Mouse (Mus musculus): ENCODE measurements at regions not wholly inside any gene's neighbourhood (a gene's known extent, or its start where the extent isn't known, plus 50 kb on each side); places are given as distances from the start of the nearest gene placed in this dataset.

DNA sequence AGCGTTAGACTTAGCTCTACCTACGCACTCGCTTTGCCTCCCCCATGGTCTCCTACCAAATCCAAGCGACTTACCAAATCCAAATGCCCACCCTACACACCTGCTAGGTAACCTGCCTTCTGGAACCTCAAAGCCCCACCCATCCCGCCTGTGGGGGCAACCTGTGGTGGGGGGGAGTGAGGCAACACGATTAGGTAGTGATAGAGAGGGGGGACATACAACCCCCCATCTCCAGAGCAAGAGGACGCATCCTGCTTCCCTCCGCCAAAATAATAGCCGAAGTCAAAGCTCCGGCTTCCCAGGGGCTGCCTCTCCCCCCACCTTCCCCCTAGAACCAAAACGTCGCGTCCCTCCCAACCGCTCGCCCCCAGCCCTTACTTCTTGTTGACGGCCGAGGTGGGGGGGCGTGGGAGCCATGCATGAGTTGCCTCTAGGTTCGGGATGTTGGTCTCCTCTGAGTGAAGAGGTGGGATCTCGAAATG is 181.4 kb upstream of the Mkln1 start:
- DNase-seq (ENCODE audit: low read depth): no peak

DNA sequence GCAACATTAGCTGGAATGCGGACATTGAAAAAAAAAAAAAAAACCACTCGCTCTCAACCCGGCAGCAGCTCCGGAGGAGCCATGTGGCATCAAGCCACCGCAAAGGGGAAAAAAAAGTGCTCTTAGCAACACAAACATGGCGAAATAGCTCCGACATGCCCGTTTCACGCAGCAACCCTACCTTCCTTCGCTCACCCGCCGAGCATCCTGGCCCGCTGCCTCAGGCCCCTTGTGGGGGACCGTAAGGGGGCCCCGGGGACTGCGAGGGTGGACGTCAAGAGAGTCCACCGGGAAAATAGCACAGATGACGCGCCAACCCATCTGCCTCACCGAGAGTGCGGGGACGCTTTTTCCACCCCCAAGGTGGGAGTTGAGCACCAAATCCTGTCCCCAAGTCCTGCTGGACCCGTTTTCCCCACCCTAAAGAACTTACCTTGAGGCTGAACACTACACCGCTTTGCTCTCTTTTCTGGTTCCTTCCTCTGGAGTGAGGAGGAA is 180.8 kb upstream of the Mkln1 start:
- DNase-seq (ENCODE audit: low read depth): peak; percentile 73

DNA sequence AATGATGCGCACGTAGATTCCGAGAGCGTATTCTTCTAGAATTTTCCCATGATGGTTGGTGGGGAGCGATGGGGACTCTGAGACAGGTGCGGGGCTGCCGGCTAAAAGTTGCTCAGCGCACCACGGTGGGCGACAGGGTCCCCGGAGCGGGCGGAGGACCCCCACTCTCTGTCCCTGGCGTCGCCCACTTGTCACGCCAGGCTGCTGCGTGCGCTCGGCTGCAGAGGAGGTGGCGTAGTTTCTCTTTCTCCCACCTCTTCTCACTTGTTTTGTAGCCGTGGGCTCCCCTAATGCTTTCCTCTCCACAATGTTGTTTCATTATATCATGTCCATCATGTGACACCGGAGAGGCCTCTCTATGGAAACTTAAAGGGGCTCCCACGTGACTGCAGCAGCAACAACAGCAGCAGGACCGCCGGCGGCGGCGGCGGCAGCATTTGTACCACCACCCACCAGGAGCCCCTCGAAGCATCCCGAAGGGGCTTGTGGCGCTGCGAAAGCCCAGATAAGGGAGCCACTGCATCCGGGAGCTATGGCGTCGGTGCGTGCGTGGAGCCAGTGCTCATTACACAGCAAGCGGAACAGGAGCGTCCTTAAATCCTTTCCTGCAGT is 180.3 kb upstream of the Mkln1 start:
- DNase-seq (ENCODE audit: low read depth): peak; percentile 90

DNA sequence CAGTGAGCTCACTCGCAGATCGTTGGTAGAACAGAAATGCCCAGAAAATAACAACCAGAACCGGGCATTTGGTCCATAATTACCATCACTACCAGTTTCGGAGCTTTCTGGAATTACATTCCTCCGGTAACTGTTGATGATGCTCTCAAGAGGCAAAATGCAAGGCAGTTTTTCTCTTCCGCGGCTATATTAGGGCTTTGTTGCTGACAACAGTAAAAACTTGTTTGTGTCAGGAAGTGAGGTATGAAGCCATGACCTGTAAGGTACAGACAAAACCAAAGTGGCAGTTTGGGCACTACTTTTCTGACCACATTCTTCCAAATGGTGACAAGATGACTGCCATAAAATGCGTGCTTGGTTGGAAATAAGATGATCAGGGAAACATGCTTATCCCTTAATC is 179.7 kb upstream of the Mkln1 start:
- DNase-seq (ENCODE audit: low read depth): peak; percentile 74

DNA sequence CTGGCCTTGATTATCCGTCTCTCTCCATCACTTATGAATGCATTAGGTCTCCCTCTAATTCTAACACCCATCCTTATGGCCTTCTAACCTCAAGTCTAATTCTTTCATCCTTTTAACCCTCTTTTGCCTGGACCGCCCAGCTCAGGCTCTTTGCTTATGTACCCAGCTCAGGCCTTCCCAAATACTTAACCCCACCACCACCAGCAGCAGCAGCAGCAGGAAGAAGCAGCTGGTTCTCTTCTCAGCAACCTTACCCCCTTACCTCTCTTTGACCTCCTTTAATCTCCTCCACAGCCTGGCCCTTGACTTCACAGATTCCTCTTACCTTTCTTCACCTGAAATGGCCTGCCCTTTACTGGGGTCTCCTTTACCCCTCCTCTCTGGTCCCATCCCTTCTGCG is 178.8 kb upstream of the Mkln1 start:
- DNase-seq (ENCODE audit: low read depth): peak; percentile 74

DNA sequence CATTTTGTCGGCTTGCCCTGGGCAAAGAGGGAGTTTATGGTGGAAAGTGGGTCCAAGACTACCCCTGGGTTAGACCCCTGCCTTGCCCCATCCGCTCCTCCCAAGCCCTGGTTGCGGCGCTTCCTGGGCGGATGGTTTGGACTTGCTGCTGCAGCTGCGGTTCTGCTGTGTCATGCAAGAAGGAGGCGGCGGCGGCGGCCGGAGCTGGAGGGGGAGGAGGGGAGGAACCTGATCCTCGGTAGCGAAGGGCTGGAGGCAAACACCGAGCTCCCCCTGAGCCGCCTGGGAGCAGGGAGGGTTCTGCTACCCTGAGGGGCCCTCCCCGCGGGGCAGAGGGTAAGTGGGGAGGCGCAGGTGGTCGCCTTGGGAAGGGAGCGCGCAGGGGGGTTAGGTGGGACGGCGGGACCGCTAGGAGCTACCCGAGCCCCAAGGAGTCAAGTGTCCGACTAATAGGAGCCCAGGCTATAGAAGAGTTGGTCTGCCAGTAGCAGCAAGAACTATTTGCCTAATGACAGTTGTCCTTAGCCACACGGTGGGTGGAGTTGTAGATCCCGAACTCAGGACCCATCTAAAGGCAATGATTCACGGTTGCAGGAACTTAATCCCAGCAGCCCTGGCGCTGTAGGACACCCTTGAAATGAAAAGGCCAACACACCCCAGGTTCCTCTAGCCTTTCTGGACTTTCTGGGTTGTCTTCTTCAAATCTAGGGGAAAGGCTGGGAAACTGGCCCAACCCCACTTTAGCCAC is 178.2 kb upstream of the Mkln1 start:
- peak; percentile 95 for DNase-seq (ENCODE audit: low read depth)

DNA sequence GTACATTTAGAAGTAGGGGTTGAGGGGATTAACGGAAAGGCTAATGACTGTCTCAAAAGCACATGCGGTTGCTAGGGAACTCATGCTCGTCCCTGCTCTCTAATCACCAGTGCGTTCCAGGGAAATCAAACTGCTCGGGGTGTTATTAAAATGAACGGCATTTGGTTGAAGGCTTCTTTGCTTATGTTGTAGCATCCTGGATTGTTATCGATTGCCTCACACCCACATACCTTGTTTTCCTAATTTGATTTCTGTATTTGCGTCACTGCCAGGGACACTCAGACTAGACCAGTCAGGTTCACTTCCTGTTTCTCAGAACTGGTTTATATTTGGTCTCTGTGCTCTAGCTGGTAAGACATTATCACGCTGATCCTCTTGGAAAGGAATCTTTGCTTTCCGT is 177.0 kb upstream of the Mkln1 start:
- peak; percentile 91 for DNase-seq (ENCODE audit: low read depth)

DNA sequence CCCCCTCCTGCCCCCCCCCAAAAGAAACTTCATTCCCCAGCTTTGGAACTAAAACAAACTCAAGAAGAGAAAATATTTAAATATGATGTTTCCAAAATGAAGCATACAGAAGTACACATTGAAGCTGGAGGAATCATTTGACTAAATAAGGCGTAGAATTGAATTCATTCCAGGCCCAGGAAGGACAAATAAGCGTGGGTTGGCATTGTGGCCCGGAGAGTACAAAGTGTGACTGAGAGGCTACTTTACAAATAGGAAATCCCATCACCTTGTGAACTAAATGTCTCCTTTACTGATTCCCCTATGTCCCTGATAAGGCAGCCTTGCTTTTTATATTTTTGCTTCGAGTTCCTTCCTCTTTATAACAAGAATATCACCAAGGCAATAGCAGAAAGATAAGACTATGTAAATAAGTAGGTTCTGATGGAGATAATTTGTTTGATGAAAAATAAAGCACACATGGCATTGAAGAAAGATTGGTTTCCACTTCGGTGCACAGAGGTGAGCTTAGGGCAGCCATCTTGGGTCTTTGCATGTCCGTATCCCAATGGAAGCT is 176.4 kb upstream of the Mkln1 start:
- DNase-seq (ENCODE audit: low read depth): peak; percentile 86

DNA sequence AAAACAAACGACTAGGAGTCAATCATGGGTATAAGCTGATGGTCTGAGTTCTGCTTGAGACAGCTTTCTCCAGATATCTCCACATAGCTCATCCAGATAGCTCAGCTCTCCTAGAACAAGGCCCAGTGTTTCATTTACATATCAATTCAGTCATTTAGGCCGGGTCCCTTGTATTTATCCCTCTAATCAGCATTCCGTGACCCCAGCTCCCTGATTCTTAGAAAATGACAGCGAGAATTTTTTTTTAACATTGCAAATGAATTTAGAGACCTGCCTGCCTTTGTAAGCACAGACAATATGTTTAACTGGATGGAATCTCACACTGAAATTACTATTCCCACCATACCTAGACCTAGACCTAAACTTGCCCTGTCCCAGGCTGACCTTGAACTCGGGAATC is 171.1 kb upstream of the Mkln1 start:
- DNase-seq (ENCODE audit: low read depth): no peak

DNA sequence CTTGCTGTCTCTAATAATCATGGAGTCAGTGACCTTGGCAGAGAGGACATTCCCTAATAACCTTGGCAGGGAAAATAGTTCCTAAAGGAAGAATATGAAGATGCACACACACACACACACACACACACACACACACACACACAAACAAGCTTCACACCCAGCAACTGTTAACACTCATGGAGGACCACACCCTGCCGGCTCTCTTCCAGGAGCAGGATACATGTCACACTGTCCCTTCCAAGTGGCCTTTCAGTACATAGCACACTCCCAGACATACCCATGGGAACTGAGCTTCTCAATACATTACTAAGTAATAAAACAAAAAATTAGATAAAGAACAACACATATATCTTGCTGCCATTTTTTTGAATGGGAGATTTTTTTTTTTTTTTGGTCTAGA is 170.5 kb upstream of the Mkln1 start:
- DNase-seq (ENCODE audit: low read depth): no peak

DNA sequence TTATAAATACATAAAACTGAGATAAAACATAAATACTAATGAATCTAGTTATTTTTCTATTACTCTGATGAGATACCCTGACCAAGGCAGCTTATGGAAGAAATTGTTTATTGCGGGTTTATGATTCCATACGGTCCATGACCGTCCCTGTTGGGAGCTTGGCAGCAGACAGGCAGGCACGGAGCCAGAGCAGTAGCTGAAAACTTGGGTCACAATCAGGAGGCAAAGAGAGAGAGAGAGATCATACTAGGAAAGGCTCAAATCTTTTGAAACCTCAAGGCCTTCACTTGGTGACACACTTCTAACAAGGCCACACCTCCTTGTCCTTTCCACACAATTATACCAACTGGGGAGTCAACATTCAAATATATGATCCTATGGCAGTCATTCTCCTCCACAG is 166.7 kb upstream of the Mkln1 start:
- DNase-seq (ENCODE audit: low read depth): no peak

DNA sequence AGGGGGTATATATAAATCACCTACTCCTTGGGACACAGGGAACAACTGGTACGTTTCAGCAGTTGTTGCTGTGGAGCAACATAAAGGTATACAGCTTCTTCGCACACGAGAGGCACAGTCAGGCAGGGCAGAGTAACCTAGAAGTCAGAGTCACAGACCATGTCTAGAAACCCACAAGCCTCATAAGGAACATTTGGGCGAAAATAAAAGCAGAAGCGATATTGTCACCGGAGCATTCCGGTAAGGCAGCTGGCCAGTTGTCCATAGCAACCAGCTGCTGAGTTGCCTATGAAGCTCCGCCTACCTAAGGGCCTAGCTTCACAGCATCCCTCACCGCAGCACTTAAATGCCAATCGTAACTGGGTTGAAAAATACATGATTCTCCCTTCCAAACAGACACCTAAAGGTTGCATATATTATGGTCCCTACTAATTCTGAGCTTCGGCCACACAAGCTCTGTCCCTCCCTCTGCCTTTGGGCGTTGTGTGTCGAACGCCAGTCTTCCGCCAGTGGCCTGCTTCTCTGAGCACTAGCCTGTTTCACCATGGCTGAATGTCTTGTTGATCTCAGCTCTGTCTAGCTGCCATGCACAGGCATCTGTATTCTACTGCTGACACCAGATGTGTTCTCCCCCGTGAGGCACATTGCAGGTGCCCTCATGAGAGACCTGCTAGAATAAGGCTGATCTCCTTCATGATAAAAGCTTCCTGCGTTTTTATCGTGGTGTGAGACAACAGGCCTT is 165.1 kb upstream of the Mkln1 start:
- no peak for DNase-seq (ENCODE audit: low read depth)

DNA sequence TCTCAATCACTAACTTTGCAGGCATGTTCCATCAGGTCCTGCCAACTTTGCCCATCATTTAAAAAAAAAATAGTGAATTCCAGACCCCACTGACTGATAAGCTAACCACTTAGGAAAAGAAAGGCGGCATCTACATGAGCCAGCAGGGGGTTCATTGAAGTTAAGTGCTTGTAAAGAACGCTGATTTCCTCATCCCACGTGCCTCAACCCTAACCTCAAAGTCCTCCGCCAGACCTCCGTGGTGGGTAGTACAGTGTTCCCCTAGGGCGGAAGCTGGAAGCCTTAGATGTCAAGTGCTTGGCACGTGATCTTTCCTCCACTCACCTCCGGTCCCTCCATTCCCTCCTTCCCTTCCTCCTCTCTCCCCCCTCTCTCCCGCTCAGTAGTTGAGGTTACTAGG is 158.5 kb upstream of the Mkln1 start:
- DNase-seq (ENCODE audit: low read depth): peak; percentile 10

DNA sequence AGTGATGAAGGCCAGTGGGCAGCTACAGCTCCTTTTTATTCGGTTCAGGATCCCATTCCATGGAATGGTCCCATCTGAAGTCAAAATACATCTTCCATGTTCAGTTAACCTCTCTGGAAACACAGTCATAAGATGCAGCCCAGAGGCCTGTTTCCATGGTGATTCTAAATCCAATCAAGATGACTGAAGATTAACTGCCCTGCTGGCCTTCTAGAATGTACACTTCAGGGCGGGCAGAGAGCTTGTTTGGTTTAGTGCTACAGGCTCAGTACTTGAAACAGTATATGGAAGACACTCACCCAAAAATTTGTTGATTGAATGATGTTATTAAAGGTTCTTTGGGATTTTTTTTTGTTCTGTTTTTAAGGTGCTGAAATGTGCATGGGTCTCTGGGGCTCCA is 148.0 kb upstream of the Mkln1 start:
- no peak for DNase-seq (ENCODE audit: low read depth)

DNA sequence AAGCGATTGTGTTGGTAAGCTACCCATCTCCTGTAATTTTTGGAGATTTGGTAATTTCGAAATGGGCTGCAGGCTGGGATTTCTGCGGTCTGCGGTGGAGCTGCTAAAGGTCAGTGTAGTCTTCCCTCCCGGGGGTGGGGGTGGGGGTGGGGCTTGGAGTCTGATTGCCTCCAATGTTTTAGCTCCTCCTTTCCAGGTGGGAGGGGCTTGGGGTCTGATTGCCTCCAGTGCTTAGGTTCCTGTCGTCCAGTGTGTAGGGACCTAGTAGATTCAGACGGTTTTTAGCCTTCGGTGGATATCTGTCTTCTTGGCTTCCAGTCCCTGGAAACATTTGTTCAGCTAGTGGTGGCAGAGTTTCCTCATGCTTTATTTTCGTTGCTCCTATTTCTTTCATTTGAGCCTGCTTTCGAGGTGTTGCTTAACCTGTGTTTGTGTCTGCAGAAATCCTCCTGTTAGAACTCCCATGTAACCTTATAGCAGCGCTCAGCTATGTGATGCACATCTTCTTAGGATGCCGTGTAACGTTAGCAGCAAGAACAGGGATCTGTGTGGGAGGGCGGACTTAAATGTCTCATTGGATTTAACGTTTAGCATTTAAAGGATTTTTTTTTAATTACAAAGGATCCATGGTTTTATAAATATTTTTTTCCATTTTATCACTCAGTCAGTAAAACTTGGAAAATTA is 145.1 kb upstream of the Mkln1 start:
- no peak for DNase-seq (ENCODE audit: low read depth)

DNA sequence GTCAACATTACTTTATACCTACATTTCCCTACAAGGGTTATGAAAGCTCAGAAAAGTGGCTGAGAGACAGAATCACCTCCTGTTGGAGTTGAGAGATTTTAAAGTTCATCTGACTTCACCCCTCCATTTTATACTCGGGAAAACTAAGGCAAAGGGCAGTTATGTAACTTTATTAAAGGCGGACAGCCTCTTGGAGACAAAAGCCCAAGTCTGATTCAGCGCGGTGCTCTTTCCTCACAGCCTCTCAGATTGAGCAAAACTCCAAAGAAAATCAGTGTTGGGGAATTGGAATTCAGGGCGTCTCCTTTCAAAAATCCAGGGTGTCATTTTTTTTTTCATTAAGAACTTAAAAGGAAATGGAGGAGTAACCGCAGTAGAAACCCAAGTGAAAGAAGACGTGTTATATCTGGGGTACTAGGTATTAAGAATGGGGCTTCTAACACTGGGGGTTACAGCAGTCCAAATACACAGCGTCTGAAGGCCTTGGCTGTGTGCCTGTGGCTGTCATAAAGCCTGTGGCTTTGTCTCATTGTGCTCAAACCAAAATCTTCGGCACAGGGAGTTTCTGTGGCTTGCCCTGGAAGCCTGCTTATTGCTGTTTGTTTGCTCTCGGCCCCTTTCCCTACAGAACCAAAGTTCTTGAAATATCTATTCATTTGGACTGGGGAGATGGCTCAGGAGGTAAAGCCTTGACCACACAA is 137.7 kb upstream of the Mkln1 start:
- no peak for DNase-seq (ENCODE audit: low read depth)

DNA sequence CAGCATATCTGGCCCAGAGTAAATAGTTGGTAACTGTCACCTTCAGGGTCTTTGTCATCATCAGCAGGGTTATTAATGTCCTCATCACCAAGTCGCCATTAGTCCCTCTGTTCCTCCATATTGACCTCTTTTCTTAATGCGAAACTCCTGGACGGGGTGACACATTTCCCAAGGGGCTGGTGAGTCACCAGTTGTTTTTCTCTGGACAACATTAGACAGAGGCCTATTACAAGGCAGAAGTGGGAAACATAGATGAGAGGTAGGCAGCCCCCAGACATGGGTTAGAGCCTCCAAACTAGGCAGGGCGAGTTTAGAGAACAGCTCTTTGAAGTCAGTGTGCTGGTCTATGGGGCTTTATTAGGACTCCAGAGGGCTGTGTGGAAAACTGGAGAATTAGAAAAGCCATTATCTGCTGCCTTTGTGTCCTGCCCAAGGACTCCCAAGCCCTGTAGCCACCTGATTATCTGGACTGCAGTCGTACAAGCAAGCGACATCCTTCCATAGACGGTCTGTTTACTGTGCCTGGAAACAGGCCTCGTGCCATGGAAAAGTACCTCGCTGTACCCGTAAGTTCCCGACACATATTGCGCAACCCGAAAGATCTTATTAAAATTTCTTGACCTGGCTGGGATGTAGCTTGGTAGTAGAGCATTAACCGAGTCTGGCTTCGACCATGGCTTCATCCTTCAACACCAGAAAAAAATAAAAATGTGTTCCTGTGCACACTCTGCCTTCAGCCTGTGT is 136.6 kb upstream of the Mkln1 start:
- no peak for DNase-seq (ENCODE audit: low read depth)

DNA sequence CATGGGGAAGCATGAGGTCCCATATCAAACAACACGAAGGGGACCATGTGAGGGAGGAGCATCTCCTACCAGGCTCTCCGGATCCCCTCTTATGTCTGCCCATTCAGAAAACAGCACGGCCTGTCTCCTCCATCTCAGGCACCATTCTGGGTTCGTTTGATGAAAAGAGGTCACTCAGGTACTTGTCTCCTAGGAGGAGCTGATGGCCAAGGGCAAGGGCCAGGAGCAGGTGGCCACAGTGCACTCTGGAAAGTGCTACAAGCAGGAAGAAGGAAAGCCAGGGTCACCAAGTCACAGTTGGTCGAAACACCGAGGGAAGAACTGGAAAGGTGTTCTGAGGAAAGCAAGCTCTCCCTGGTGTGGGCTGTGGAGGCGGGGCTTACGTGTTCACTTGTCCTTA is 135.9 kb upstream of the Mkln1 start:
- no peak for DNase-seq (ENCODE audit: low read depth)

DNA sequence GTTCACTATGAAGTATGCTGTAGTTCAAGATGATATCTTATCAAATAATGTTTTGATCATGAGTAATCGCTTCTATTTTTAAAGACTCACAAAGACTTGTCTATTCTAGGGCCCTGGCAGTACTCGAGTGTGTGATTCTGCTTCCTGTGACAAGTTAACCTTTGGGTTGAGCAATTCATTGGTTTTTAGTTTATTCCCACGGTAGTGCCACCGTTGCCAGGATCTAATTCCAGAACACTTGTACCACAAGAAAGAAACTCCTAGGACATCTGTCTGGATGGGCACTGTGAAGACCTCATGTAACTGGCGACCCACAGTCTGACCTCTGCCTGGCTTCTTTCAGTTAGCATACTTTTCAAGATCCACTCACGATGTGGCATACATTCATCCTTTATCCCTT is 134.7 kb upstream of the Mkln1 start:
- DNase-seq (ENCODE audit: low read depth): peak; percentile 33

DNA sequence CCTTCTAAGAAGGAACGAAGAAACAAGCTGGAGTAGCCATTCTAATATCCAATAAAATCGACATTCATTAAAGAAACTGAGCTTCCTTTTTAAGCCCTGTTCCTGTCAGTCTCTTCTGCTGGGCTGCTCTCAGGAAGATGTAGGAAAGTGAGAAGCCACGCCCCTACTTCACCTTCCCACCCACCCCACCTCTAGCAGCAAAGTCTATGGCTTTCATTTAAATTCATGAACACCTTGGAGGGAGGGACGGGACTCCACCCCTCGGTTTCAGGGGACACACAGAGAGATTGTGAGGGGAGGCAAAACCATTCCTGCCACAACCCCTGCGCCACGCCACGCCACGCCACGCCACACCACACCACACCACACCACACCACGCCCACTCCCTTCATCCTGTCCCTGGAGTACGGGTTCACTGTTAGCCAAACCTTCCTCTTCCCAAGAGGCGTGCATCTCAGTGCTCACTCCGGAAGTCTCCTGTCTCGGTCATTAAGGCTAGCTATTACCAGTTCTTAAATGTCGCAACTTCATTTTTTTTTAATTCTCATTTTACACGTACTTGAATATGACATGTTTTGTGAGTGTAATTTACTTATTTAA is 132.0 kb upstream of the Mkln1 start:
- DNase-seq (ENCODE audit: low read depth): no peak

Measured in 416B (cell line).